ENCODE assay signal across 9 mouse cellular contexts in genomic region chr3:145654028-145654427, GRCm38 (mm10). TPM values are rescaled to one million over a fixed set of nuclear protein-coding genes. Genes with fewer than 3 reads are reported as not detected.
A peak's percentile ranks its signal among the peaks of the same experiment; 100 is the strongest.
DNase-seq lines count a peak whose midpoint lies in the region; ATAC-seq lines count a peak whose summit lies in the region.
"Had no signal": no experiment of that assay in that cellular context is flagged by ENCODE, and none has a peak within 500 bp of the region (broad histone marks: within the 10 kb centered on the region; RNA-seq: fewer than 3 reads in every experiment).

No protein-coding gene starts in this region.

- no peak for DNase-seq in heart, adult 8-10 months (ENCODE audit: low spot score)
- no peak for DNase-seq in neural tube, embryonic 10.5 days (ENCODE audit: extremely low spot score, low spot score)
- DNase-seq in limb, embryonic 10.5 days (ENCODE audit: low spot score): no peak
- no peak for DNase-seq in testis, postnatal 14 days (ENCODE audit: low spot score)
- no peak for DNase-seq in ovary, postnatal 36 days (ENCODE audit: low spot score)
- DNase-seq: thymus, postnatal 4 days had no signal

- no peaks in the 10 kb centered on the region for H3K9me3 ChIP-seq in heart, embryonic 16.5 days (replicated peaks; ENCODE audit: control insufficient read depth, low read length)
- no peaks in the 10 kb centered on the region for H3K9me3 ChIP-seq in neural tube, embryonic 12.5 days
- no peaks in the 10 kb centered on the region for H3K9me3 ChIP-seq in limb, embryonic 10.5 days (replicated peaks)
- H3K9me3 ChIP-seq: midbrain, embryonic 12.5 days had no signal

- peak overlapping the region; percentile 98 for H3K27ac ChIP-seq in heart, embryonic 16.5 days (ENCODE audit: low read length)
- H3K27ac ChIP-seq in neural tube, embryonic 12.5 days: no peak overlapping the region
- peak overlapping the region; percentile 93 for H3K27ac ChIP-seq in limb, embryonic 10.5 days
- H3K27ac ChIP-seq: midbrain, embryonic 12.5 days had no signal

- H3K27me3 ChIP-seq in heart, embryonic 16.5 days (ENCODE audit: control insufficient read depth, insufficient read depth, low read length): no peaks in the 10 kb centered on the region
- 0 out of 2 replicates have a peak, but pooled peaks cover 9% of the 10 kb centered on the region for H3K27me3 ChIP-seq in neural tube, embryonic 12.5 days (replicated peaks)
- no peaks in the 10 kb centered on the region for H3K27me3 ChIP-seq in limb, embryonic 10.5 days (ENCODE audit: low read depth, poor library complexity, severe bottlenecking)

- 0 out of 2 replicates have a peak, but pooled peaks cover 3% of the 10 kb centered on the region for H3K36me3 ChIP-seq in heart, embryonic 16.5 days (ENCODE audit: control insufficient read depth, insufficient read depth)
- H3K36me3 ChIP-seq in neural tube, embryonic 12.5 days: no peaks in the 10 kb centered on the region
- no peaks in the 10 kb centered on the region for H3K36me3 ChIP-seq in limb, embryonic 10.5 days
- H3K36me3 ChIP-seq: midbrain, embryonic 12.5 days had no signal

- peak overlapping the region; percentile 85 for H3K4me3 ChIP-seq in heart, embryonic 16.5 days (ENCODE audit: low read length)
- no peak overlapping the region for H3K4me3 ChIP-seq in neural tube, embryonic 12.5 days
- peak overlapping the region; percentile 70 for H3K4me3 ChIP-seq in limb, embryonic 10.5 days

- no peak overlapping the region for H3K9ac ChIP-seq in heart, embryonic 16.5 days (ENCODE audit: low read length)
- H3K9ac ChIP-seq in neural tube, embryonic 12.5 days: no peak overlapping the region

- 73% methylated on average over 9 of the region's 9 CpGs for WGBS in heart, embryonic 16.5 days
- WGBS in neural tube, embryonic 12.5 days: 59% methylated on average over 9 of the region's 9 CpGs
- WGBS in limb, embryonic 10.5 days: 44% methylated on average over 9 of the region's 9 CpGs

- H3K4me2 ChIP-seq in heart, embryonic 16.5 days (ENCODE audit: low read depth, low read length): peak overlapping the region; percentile 93
- peak overlapping the region; percentile 88; the same call in 1 of the 2 replicates for H3K4me2 ChIP-seq in neural tube, embryonic 12.5 days (replicated peaks)

- ATAC-seq in heart, embryonic 16.5 days (replicated peaks; ENCODE audit: extremely low read depth, insufficient read depth, low FRiP score): no peak
- ATAC-seq in neural tube, embryonic 12.5 days (ENCODE audit: low FRiP score, low read depth): no peak

- peaks cover 38% of the 10 kb centered on the region for H3K4me1 ChIP-seq in heart, embryonic 16.5 days (ENCODE audit: control insufficient read depth, insufficient read depth, low read length)
- H3K4me1 ChIP-seq in neural tube, embryonic 12.5 days: peaks cover 38% of the 10 kb centered on the region
- peaks cover 48% of the 10 kb centered on the region for H3K4me1 ChIP-seq in limb, embryonic 10.5 days

RNA-seq across cellular contexts. Expression of gene Ccn1, which starts 4.2 kb away (rescaled TPM):
- 55.4 and 61.1 TPM in 2 replicates for polyA plus RNA-seq in heart, embryonic 16.5 days (2015; fragmentation: Nextera tagmentation; extraction: Ambion mirVana)
- total RNA-seq in heart, adult 8-10 months (2022): 10 to 100 TPM; 53.0 to 86.1 (median 71.0) TPM
- 20.2 and 25.4 TPM in 2 replicates for polyA plus RNA-seq in neural tube, embryonic 12.5 days (2016; fragmentation: Nextera tagmentation; extraction: Ambion mirVana)
- polyA plus RNA-seq in limb, embryonic 10.5 days (2016; fragmentation: Nextera tagmentation; extraction: Ambion mirVana): 27.0 and 33.3 TPM in 2 replicates
